Mouse (Mus musculus): ENCODE data around the gene Slc12a6. TPM values are rescaled to one million over a fixed set of nuclear protein-coding genes. Genes with fewer than 3 reads are reported as not detected.

The Slc12a6 gene
- polyA plus RNA-seq, 1 experiment from 2014 or later, result 4.1 TPM

DNA sequence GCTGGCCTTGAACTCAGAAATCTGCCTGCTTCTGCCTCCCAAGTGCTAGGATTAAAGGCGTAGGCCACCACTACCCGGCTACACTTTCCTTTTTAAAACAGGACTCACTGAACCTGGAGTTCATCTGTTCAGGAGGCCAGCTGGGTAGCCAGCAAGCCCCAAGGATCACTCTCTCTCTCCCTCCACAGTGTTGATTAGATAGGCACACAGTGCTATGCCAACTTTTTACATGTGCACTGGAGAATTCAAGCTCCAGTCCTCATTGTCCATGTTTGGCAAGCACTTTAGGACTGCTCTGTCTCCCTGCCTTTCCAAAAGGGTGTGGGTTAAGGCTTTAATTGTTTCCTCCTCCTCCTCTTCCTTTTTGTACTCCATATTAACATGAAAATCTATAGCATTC, 4.4 kb downstream of the Slc12a6 start:
- DNase-seq (no peak), ATAC-seq (no peak)
- Histone ChIP-seq H3K36me3 (replicated peaks; ENCODE audit: insufficient read depth, low read length) (peaks cover 6% of the 10 kb centered on the region), H3K9me3 (ENCODE audit: low read length) (no peaks in the 10 kb centered on the region), H3K9ac (replicated peaks) (no peak overlapping the region), H3K27ac (ENCODE audit: low read depth) (no peak overlapping the region), H3K27me3 (ENCODE audit: insufficient read depth, low read length) (no peaks in the 10 kb centered on the region), H3K4me2 (ENCODE audit: low read depth, low read length) (peak overlapping the region; percentile 42), H3K4me3 (ENCODE audit: low read depth, low read length) (no peak overlapping the region), H3K4me1 (ENCODE audit: insufficient read depth) (peaks cover 14% of the 10 kb centered on the region)
- WGBS (ENCODE audit: insufficient replicate concordance), result 74% methylated on average over 2 of the region's 2 CpGs
- TF ChIP-seq CTCF (IDR thresholded peaks at IDR 0.05; ENCODE audit: low read depth) (no peak), EP300 (IDR thresholded peaks at IDR 0.05; ENCODE audit: low read depth) (no peak)

GRCm38 (mm10) chr2:112272909-112273308, 7.3 kb downstream of the Slc12a6 start:
- ATAC-seq, result 0 out of 2 replicates have a peak, but pooled peaks have one; percentile 12
- peaks cover 6% of the 10 kb centered on the region for H3K36me3 ChIP-seq (replicated peaks; ENCODE audit: insufficient read depth, low read length)
- no peak for DNase-seq
- no peak overlapping the region for H3K9ac ChIP-seq (replicated peaks)
- no peaks in the 10 kb centered on the region for H3K27me3 ChIP-seq (ENCODE audit: insufficient read depth, low read length)
- TF ChIP-seq EP300 (IDR thresholded peaks at IDR 0.05; ENCODE audit: low read depth), result no peak
- no peak for TF ChIP-seq CTCF (IDR thresholded peaks at IDR 0.05; ENCODE audit: low read depth)
- no peak overlapping the region for H3K4me2 ChIP-seq (ENCODE audit: low read depth, low read length)
- no peak overlapping the region for H3K4me3 ChIP-seq (ENCODE audit: low read depth, low read length)
- H3K4me1 ChIP-seq (ENCODE audit: insufficient read depth), result peaks cover 5% of the 10 kb centered on the region
- whole genome bisulfite sequencing (ENCODE audit: insufficient replicate concordance), result 40% methylated on average over 2 of the region's 2 CpGs
- H3K27ac ChIP-seq (ENCODE audit: low read depth), result no peak overlapping the region
- H3K9me3 ChIP-seq (ENCODE audit: low read length), result no peaks in the 10 kb centered on the region

DNA sequence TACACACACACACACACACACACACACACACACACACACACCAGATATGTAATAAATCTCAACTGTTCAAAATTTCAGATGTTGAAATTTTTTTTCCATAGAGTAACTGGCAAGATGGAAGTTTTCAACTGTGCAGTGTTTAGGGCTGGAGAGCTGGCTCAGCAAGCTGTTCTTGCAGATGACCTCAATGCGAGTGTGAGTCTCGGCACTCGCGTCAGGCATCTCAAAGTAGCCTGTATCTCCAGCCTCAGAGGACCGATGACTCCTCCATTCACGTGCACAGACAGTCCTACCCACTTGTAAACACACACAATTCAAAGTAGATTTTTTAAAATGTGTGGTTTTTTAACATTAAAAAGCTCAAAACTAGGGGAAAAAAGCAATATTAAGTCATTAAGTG, 7.8 kb downstream of the Slc12a6 start:
- peaks cover 6% of the 10 kb centered on the region for H3K36me3 ChIP-seq (replicated peaks; ENCODE audit: insufficient read depth, low read length)
- TF ChIP-seq CTCF (IDR thresholded peaks at IDR 0.05; ENCODE audit: low read depth) (no peak), EP300 (IDR thresholded peaks at IDR 0.05; ENCODE audit: low read depth) (no peak)
- H3K27ac ChIP-seq (ENCODE audit: low read depth), result no peak overlapping the region
- H3K9ac ChIP-seq (replicated peaks), result no peak overlapping the region
- ATAC-seq (no peak), DNase-seq (no peak)
- no peaks in the 10 kb centered on the region for H3K9me3 ChIP-seq (ENCODE audit: low read length)
- H3K4me2 ChIP-seq (ENCODE audit: low read depth, low read length), result no peak overlapping the region
- WGBS (ENCODE audit: insufficient replicate concordance), result 82% methylated on average over 6 of the region's 6 CpGs
- H3K27me3 ChIP-seq (ENCODE audit: insufficient read depth, low read length), result no peaks in the 10 kb centered on the region
- H3K4me3 ChIP-seq (ENCODE audit: low read depth, low read length), result no peak overlapping the region
- peaks cover 5% of the 10 kb centered on the region for H3K4me1 ChIP-seq (ENCODE audit: insufficient read depth)

GRCm38 (mm10) chr2:112276870-112277269, 11.2 kb downstream of the Slc12a6 start:
- H3K27ac ChIP-seq (ENCODE audit: low read depth), result no peak overlapping the region
- no peak for TF ChIP-seq EP300 (IDR thresholded peaks at IDR 0.05; ENCODE audit: low read depth)
- TF ChIP-seq CTCF (IDR thresholded peaks at IDR 0.05; ENCODE audit: low read depth), result no peak
- no peaks in the 10 kb centered on the region for H3K27me3 ChIP-seq (ENCODE audit: insufficient read depth, low read length)
- H3K4me2 ChIP-seq (ENCODE audit: low read depth, low read length), result no peak overlapping the region
- no peak overlapping the region for H3K4me3 ChIP-seq (ENCODE audit: low read depth, low read length)
- H3K9me3 ChIP-seq (ENCODE audit: low read length), result no peaks in the 10 kb centered on the region
- DNase-seq (no peak), ATAC-seq (no peak)
- no peak overlapping the region for H3K9ac ChIP-seq (replicated peaks)
- peaks cover 2% of the 10 kb centered on the region; the same call in 1 of the 2 replicates for H3K36me3 ChIP-seq (replicated peaks; ENCODE audit: insufficient read depth, low read length)
- H3K4me1 ChIP-seq (ENCODE audit: insufficient read depth), result no peaks in the 10 kb centered on the region
- 87% methylated on average over 3 of the region's 3 CpGs for WGBS (ENCODE audit: insufficient replicate concordance)

- H3K4me3 ChIP-seq (ENCODE audit: low read depth, low read length), result no peak overlapping the region
- H3K27me3 ChIP-seq (ENCODE audit: insufficient read depth, low read length), result no peaks in the 10 kb centered on the region
- peaks cover 17% of the 10 kb centered on the region for H3K4me1 ChIP-seq (ENCODE audit: insufficient read depth)
- no peak for ATAC-seq
- H3K9ac ChIP-seq (replicated peaks), result no peak overlapping the region
- WGBS (ENCODE audit: insufficient replicate concordance), result 93% methylated on average over 1 of the region's 1 CpGs
- H3K9me3 ChIP-seq (ENCODE audit: low read length), result no peaks in the 10 kb centered on the region
- no peak for DNase-seq
- no peak overlapping the region for H3K27ac ChIP-seq (ENCODE audit: low read depth)
- no peaks in the 10 kb centered on the region for H3K36me3 ChIP-seq (replicated peaks; ENCODE audit: insufficient read depth, low read length)
- TF ChIP-seq EP300 (IDR thresholded peaks at IDR 0.05; ENCODE audit: low read depth) (no peak), CTCF (IDR thresholded peaks at IDR 0.05; ENCODE audit: low read depth) (no peak)
- no peak overlapping the region for H3K4me2 ChIP-seq (ENCODE audit: low read depth, low read length)
Measured at GRCm38 (mm10) chr2:112282846-112283245, 17.2 kb downstream of the Slc12a6 start.

DNA sequence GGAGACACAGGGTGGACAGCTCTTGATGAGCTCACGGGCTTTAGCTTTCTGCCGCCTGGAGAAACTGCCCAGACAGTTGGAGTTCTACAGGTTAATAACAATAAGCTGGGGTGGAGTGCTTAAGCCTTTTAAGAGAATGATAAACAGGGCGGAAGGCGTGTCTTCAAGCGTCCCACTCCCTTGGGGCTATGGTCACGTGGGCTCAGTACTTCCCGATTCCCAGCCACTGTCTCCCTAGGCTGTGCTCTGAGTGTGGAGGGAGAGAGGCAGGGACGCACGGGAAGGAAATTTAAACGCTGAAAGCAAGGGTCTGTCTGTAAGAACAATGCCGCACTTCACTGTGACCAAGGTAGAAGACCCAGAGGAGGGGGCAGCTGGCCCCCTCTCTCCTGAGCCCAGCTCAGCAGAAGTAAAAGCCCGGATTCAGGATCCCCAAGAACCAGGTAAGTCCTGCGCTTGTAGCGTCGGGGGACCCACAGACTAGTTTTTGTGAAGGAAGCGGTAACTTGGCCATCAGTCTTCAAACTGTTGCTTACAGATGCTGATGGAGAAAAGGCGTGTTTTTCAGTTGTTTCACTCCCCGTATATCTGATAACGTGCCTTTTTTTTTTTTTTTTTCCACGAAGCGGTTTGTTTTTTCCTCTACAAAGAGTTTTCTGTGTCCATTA, 18.9 kb downstream of the Slc12a6 start:
- H3K9ac ChIP-seq (replicated peaks), result peak overlapping the region; percentile 49
- 7% methylated on average over 21 of the region's 21 CpGs for WGBS (ENCODE audit: insufficient replicate concordance)
- H3K4me3 ChIP-seq (ENCODE audit: low read depth, low read length), result peak overlapping the region; percentile 52
- H3K27me3 ChIP-seq (ENCODE audit: insufficient read depth, low read length), result no peaks in the 10 kb centered on the region
- TF ChIP-seq EP300 (IDR thresholded peaks at IDR 0.05; ENCODE audit: low read depth) (0 out of 2 replicates have a peak, but pooled peaks have one; percentile 19), CTCF (IDR thresholded peaks at IDR 0.05; ENCODE audit: low read depth) (no peak)
- peak overlapping the region; percentile 76 for H3K4me2 ChIP-seq (ENCODE audit: low read depth, low read length)
- no peak overlapping the region for H3K27ac ChIP-seq (ENCODE audit: low read depth)
- H3K9me3 ChIP-seq (ENCODE audit: low read length), result no peaks in the 10 kb centered on the region
- H3K4me1 ChIP-seq (ENCODE audit: insufficient read depth), result peaks cover 17% of the 10 kb centered on the region
- peak; percentile 82 for ATAC-seq
- H3K36me3 ChIP-seq (replicated peaks; ENCODE audit: insufficient read depth, low read length), result no peaks in the 10 kb centered on the region
- peak; percentile 43 for DNase-seq
